ENCODE assay signal across 9 mouse cellular contexts in the genomic region with DNA sequence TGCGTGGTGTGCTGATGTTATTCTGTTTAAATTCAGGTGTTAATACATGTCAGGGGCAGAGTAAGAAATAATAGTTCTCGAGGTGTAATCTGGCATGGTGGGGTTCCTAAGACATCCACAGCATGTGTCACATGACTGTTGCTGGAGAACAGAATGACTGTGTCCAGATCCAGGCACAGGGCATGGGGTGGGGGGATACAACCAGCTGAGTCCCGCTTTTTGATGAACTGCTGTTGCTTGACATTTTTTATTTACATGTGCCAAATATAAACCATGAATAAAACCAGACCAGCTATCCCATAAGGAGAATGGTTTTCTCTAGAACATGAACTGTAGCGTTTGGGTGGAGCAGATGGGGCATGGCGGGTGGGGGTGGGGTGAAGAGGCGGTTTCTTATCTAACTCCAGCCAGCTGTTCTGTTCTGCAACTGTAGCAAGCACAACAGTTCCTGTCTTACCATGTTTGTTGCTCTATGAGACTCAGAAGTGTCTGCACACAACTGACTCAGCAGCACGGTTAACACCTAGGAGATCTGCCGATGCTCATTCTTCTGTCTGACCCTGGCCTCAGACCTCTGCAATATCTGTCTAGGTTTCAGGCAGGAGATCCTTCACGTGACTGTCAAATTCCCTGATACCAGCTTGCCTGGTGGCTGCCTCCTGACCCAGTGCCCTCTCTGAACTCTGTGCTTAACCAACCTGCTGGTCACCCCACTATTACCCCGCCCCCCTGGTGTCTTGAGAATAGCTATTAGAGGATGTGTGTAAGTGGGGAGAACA. TPM values are rescaled to one million over a fixed set of nuclear protein-coding genes. Genes with fewer than 3 reads are reported as not detected.
DNase-seq lines count a peak whose midpoint lies in the region; ATAC-seq and TF ChIP-seq lines count a peak whose summit lies in the region.
"Had no signal": no experiment of that assay in that cellular context is flagged by ENCODE, and none has a peak within 500 bp of the region (broad histone marks: within the 10 kb centered on the region; RNA-seq: fewer than 3 reads in every experiment).

No protein-coding gene starts in this region.

- H3K9me3 ChIP-seq in forebrain, embryonic 11.5 days (ENCODE audit: control insufficient read depth, low read length) = no peaks in the 10 kb centered on the region
- no peaks in the 10 kb centered on the region for H3K9me3 ChIP-seq in forebrain, embryonic 15.5 days
- no peaks in the 10 kb centered on the region for H3K9me3 ChIP-seq in neural tube, embryonic 12.5 days
- no peaks in the 10 kb centered on the region for H3K9me3 ChIP-seq in neural tube, embryonic 15.5 days (replicated peaks)
- H3K9me3 ChIP-seq in liver, embryonic 14.5 days (ENCODE audit: control insufficient read depth, low read length) = no peaks in the 10 kb centered on the region

- H3K27me3 ChIP-seq in forebrain, embryonic 11.5 days (ENCODE audit: control insufficient read depth, insufficient read depth, low read length) = no peaks in the 10 kb centered on the region
- 0 out of 2 replicates have a peak, but pooled peaks cover 4% of the 10 kb centered on the region for H3K27me3 ChIP-seq in forebrain, embryonic 15.5 days
- H3K27me3 ChIP-seq in neural tube, embryonic 12.5 days (replicated peaks) = no peaks in the 10 kb centered on the region
- no peaks in the 10 kb centered on the region for H3K27me3 ChIP-seq in neural tube, embryonic 15.5 days (replicated peaks)
- H3K27me3 ChIP-seq in liver, embryonic 14.5 days (ENCODE audit: control insufficient read depth, insufficient read depth, low read length) = peaks cover 2% of the 10 kb centered on the region; the same call in 1 of the 2 replicates

- H3K27ac ChIP-seq in forebrain, embryonic 11.5 days (ENCODE audit: low read depth, low read length) = no peak overlapping the region
- H3K27ac ChIP-seq in forebrain, embryonic 15.5 days (replicated peaks) = no peak overlapping the region
- no peak overlapping the region for H3K27ac ChIP-seq in neural tube, embryonic 12.5 days
- H3K27ac ChIP-seq in neural tube, embryonic 15.5 days (replicated peaks) = no peak overlapping the region
- H3K27ac ChIP-seq in liver, embryonic 14.5 days = peak overlapping the region; percentile 100

- peak; percentile 99 for TF ChIP-seq EP300 in liver, embryonic 14.5 days (IDR thresholded peaks at IDR 0.05; ENCODE audit: low read depth)

- H3K36me3 ChIP-seq in forebrain, embryonic 11.5 days (ENCODE audit: control insufficient read depth, insufficient read depth, low read length) = no peaks in the 10 kb centered on the region
- H3K36me3 ChIP-seq in forebrain, embryonic 15.5 days = no peaks in the 10 kb centered on the region
- H3K36me3 ChIP-seq in neural tube, embryonic 12.5 days = no peaks in the 10 kb centered on the region
- H3K36me3 ChIP-seq in neural tube, embryonic 15.5 days = no peaks in the 10 kb centered on the region
- no peaks in the 10 kb centered on the region for H3K36me3 ChIP-seq in liver, embryonic 14.5 days (replicated peaks; ENCODE audit: control insufficient read depth, insufficient read depth, low read depth)

- no peak for TF ChIP-seq CTCF in liver, embryonic 14.5 days (IDR thresholded peaks at IDR 0.05; ENCODE audit: low read depth)

- peak; percentile 53; the same call in 1 of the 2 replicates for ATAC-seq in forebrain, embryonic 11.5 days (replicated peaks; ENCODE audit: low FRiP score)
- ATAC-seq in forebrain, embryonic 15.5 days (replicated peaks) = no peak
- ATAC-seq in neural tube, embryonic 12.5 days (ENCODE audit: low FRiP score, low read depth) = 0 out of 2 replicates have a peak, but pooled peaks have one; percentile 29
- ATAC-seq in neural tube, embryonic 15.5 days (ENCODE audit: low FRiP score) = no peak
- ATAC-seq in liver, embryonic 14.5 days (ENCODE audit: insufficient read depth) = peak; percentile 93

- DNase-seq in forebrain, embryonic 11.5 days (ENCODE audit: low spot score) = peak; percentile 48
- DNase-seq in liver, embryonic 14.5 days (ENCODE audit: low read depth in 3 of 3, low spot score in 3 of 3) = peak; percentile 91 to 93 (median 91)
- peak; percentile 45 for DNase-seq in yolk sac, embryonic 10.5 days (ENCODE audit: low spot score)
- DNase-seq in frontal cortex, adult 2 months (ENCODE audit: extremely low spot score in 1 of 2, low spot score in 1 of 2) = no peak
- DNase-seq in right cerebral cortex, adult 2 months (ENCODE audit: low spot score in 2 of 2) = no peak
- DNase-seq: heart, postnatal 10 days had no signal

- H3K4me2 ChIP-seq in forebrain, embryonic 11.5 days (ENCODE audit: low read depth, low read length, severe bottlenecking) = no peak overlapping the region
- H3K4me2 ChIP-seq in forebrain, embryonic 15.5 days (replicated peaks) = no peak overlapping the region
- H3K4me2 ChIP-seq in neural tube, embryonic 12.5 days (replicated peaks) = no peak overlapping the region
- H3K4me2 ChIP-seq in neural tube, embryonic 15.5 days = no peak overlapping the region
- H3K4me2 ChIP-seq in liver, embryonic 14.5 days (ENCODE audit: low read depth) = peak overlapping the region; percentile 78

- H3K4me1 ChIP-seq in forebrain, embryonic 11.5 days (replicated peaks; ENCODE audit: control insufficient read depth, insufficient read depth, low read length) = no peaks in the 10 kb centered on the region
- H3K4me1 ChIP-seq in forebrain, embryonic 15.5 days = peaks cover 12% of the 10 kb centered on the region
- H3K4me1 ChIP-seq in neural tube, embryonic 12.5 days = no peaks in the 10 kb centered on the region
- H3K4me1 ChIP-seq in neural tube, embryonic 15.5 days = peaks cover 18% of the 10 kb centered on the region
- peaks cover 61 to 69% of the 10 kb centered on the region in 2 experiments for H3K4me1 ChIP-seq in liver, embryonic 14.5 days (replicated peaks; ENCODE audit: control insufficient read depth in 2 of 2, insufficient read depth in 2 of 2, low read length in 1 of 2)

- WGBS in forebrain, embryonic 11.5 days = 68% methylated on average over 10 of the region's 10 CpGs
- 70% methylated on average over 10 of the region's 10 CpGs for WGBS in forebrain, embryonic 15.5 days
- 66% methylated on average over 10 of the region's 10 CpGs for WGBS in neural tube, embryonic 12.5 days
- 59% methylated on average over 10 of the region's 10 CpGs for WGBS in neural tube, embryonic 15.5 days
- 6% methylated on average over 10 of the region's 10 CpGs for WGBS in liver, embryonic 14.5 days (ENCODE audit: insufficient replicate concordance)

- H3K4me3 ChIP-seq in forebrain, embryonic 11.5 days (ENCODE audit: low read depth, low read length) = no peak overlapping the region
- no peak overlapping the region for H3K4me3 ChIP-seq in forebrain, embryonic 15.5 days
- no peak overlapping the region for H3K4me3 ChIP-seq in neural tube, embryonic 12.5 days
- H3K4me3 ChIP-seq in neural tube, embryonic 15.5 days (replicated peaks) = no peak overlapping the region
- peak overlapping the region; percentile 54 to 57 for H3K4me3 ChIP-seq in liver, embryonic 14.5 days (ENCODE audit: insufficient read depth in 1 of 2, low read depth in 2 of 2, low read length in 2 of 2)

- no peak overlapping the region; the same call in 1 of the 2 replicates for H3K9ac ChIP-seq in forebrain, embryonic 11.5 days (ENCODE audit: low read length)
- H3K9ac ChIP-seq in forebrain, embryonic 15.5 days (replicated peaks) = no peak overlapping the region
- no peak overlapping the region for H3K9ac ChIP-seq in neural tube, embryonic 12.5 days
- H3K9ac ChIP-seq in neural tube, embryonic 15.5 days (replicated peaks) = no peak overlapping the region
- peak overlapping the region; percentile 83 for H3K9ac ChIP-seq in liver, embryonic 14.5 days (replicated peaks)

RNA-seq across cellular contexts. Expression of gene Cldn10, which starts 8.4 kb away (rescaled TPM):
- 0.53 and 0.84 TPM in 2 replicates for polyA plus RNA-seq in forebrain, embryonic 11.5 days (2014; fragmentation: Nextera tagmentation; extraction: Ambion mirVana)
- 0.93 and 1.4 TPM in 2 replicates for polyA plus RNA-seq in forebrain, embryonic 15.5 days (2015; fragmentation: Nextera tagmentation; extraction: Ambion mirVana)
- polyA plus RNA-seq in neural tube, embryonic 12.5 days (2016; fragmentation: Nextera tagmentation; extraction: Ambion mirVana) = 0.66 and 0.84 TPM in 2 replicates
- polyA plus RNA-seq in neural tube, embryonic 15.5 days (2015; fragmentation: Nextera tagmentation; extraction: Ambion mirVana) = 2.3 and 2.4 TPM in 2 replicates
- polyA plus RNA-seq in liver, embryonic 14.5 days (2012; rRNA removed) = 0.05 and 0.06 TPM in 2 replicates
- polyA plus RNA-seq in liver, embryonic 14.5 days (2014; fragmentation: Nextera tagmentation; extraction: Ambion mirVana) = 0.45 and 0.51 TPM in 2 replicates
- polyA plus RNA-seq in frontal cortex, adult 2 months (2012; rRNA removed) = 28.5 and 32.5 TPM in 2 replicates

Comparison
In these comparisons a context has a peak if more than half of its experiments do, and no peak if none do; other contexts are left out.
1. ATAC-seq: peak in forebrain, embryonic 11.5 days (single experiment), neural tube, embryonic 12.5 days (single experiment) and liver, embryonic 14.5 days (single experiment); none in forebrain, embryonic 15.5 days (single experiment) and neural tube, embryonic 15.5 days (single experiment).
2. DNase-seq: peak in forebrain, embryonic 11.5 days (single experiment), liver, embryonic 14.5 days (3 of 3) and yolk sac, embryonic 10.5 days (single experiment); none in frontal cortex, adult 2 months (0 of 2) and right cerebral cortex, adult 2 months (0 of 2).
3. H3K4me3 ChIP-seq: peak in liver, embryonic 14.5 days (2 of 2); none in forebrain, embryonic 11.5 days (single experiment), forebrain, embryonic 15.5 days (single experiment), neural tube, embryonic 12.5 days (single experiment) and neural tube, embryonic 15.5 days (single experiment).